Mouse (Mus musculus) thymus, adult 2 months (tissue): Measurements from ENCODE around the gene Cfap57. TPM values are rescaled to one million over a fixed set of nuclear protein-coding genes. Genes with fewer than 3 reads are reported as not detected.

Source experiments
- DNase-seq: peaks from one replicate; pipeline ENCODE4 v3.0.0; 2021
- H3K27ac ChIP-seq: fragments of 200-500 bp; 2 replicates; pipeline ENCODE4 v1.5.1; 2012; ENCODE audit warnings: low read length, control low read depth; ENCODE audit not compliant: control insufficient read depth, insufficient read depth
- H3K27me3 ChIP-seq: fragments of 200-500 bp; 2 replicates; pipeline ENCODE4 v1.6.1; 2012; ENCODE audit warnings: mild to moderate bottlenecking, low read length, moderate library complexity, mixed read lengths; ENCODE audit not compliant: control insufficient read depth, insufficient read depth
- H3K36me3 ChIP-seq: fragments of 200-500 bp; 2 replicates; pipeline ENCODE4 v1.6.1; 2012; ENCODE audit warnings: mild to moderate bottlenecking, low read length, moderate library complexity; ENCODE audit not compliant: control insufficient read depth, insufficient read depth
- H3K4me1 ChIP-seq: fragments of 200-500 bp; replicated peaks from 2 replicates; pipeline ENCODE4 v1.6.1; 2012; ENCODE audit warnings: low read length; ENCODE audit not compliant: control insufficient read depth, insufficient read depth
- H3K4me3 ChIP-seq: fragments of 200-500 bp; 2 replicates; pipeline ENCODE4 v1.5.1; 2012; ENCODE audit warnings: mild to moderate bottlenecking, low read length, control low read depth, moderate library complexity; ENCODE audit not compliant: control insufficient read depth, insufficient read depth
- CTCF ChIP-seq: fragments of 200-500 bp; IDR thresholded peaks from 2 replicates; pipeline ENCODE4 v1.5.1; 2012; ENCODE audit warnings: mild to moderate bottlenecking, control low read depth, low read length, moderate library complexity, borderline replicate concordance; ENCODE audit not compliant: control insufficient read depth, poor library complexity, insufficient read depth; ENCODE audit errors: extremely low read depth
- POLR2A ChIP-seq: fragments of 200-500 bp; IDR thresholded peaks from 2 replicates; pipeline ENCODE4 v1.6.1; 2012; ENCODE audit warnings: mild to moderate bottlenecking, low read length, control low read depth, moderate library complexity; ENCODE audit not compliant: control insufficient read depth, poor library complexity, insufficient read depth; ENCODE audit errors: extremely low read depth
- WGBS: fragments of 180-500 bp; shearing (Covaris S2); methylation state at CpG from one replicate; pipeline ENCODE4 v1.1.7; 2018; 5-methylcytosine and 5-hydroxymethylcytosine counted together
- polyA plus RNA-seq: library from polyadenylated mRNA; depleted of rRNA; stranded (reverse); fragments of >200 nt; gene quantifications from 2 replicates; pipeline ENCODE4 v1.2.3, GENCODE M21; 2012; rRNA removed

Cfap57 gene
- polyA plus RNA-seq = 0.05 TPM in 2 replicates

DNA sequence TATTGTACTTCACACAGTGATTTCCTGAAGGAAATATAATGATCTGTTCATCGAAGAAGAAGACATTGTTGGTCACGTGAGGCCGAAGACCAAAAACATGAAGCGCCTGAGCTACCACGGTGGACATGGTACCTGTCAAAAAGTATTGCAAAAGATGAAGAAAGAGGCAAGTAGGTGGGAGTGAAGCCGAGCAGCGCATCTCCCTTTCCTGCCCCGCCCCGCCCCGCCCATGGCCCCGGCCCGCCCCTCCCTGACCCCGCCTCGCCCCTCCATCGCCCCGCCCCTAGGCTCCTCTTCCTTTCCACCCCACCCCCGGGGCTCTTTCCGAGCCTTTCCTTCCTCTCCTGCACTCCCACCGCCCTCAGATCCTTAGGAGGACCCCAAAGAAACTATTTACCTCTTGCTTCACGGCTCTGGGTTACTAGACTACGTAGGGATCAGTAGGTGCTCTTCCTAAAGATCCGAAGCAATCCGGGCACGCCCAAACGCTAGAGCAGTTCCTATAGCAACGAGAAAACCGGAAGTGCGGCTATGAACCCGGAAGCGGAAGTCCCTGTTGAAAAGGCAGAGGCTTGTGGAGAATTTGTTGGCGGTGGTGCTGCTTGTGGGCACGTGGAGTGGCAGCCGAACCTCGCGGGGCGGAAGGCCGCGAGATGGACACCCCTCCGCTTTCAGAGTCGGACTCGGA lies at the start of gene Cfap57, which contains the start of gene Ebna1bp2:
Gene Cfap57, minus strand, starts transcription at position 499 of the 688 bp plus-strand sequence.
Gene Ebna1bp2, plus strand, starts transcription at position 521 of the 688 bp plus-strand sequence.
- H3K4me1 ChIP-seq = peaks cover 8% of the 10 kb centered on the region
- peak; percentile 91 for DNase-seq
- 2% methylated on average over 38 of the region's 41 CpGs for WGBS
- H3K27ac ChIP-seq = no peak within 1 kb of the TSS
- no peaks in the 10 kb centered on the region for H3K27me3 ChIP-seq
- peak within 1 kb of the TSS; percentile 75 for H3K4me3 ChIP-seq
- 0 out of 2 replicates have a peak, but pooled peaks have one; percentile 19 for TF ChIP-seq POLR2A
- no peak for TF ChIP-seq CTCF
- H3K36me3 ChIP-seq = peaks cover 16% of the 10 kb centered on the region

DNA sequence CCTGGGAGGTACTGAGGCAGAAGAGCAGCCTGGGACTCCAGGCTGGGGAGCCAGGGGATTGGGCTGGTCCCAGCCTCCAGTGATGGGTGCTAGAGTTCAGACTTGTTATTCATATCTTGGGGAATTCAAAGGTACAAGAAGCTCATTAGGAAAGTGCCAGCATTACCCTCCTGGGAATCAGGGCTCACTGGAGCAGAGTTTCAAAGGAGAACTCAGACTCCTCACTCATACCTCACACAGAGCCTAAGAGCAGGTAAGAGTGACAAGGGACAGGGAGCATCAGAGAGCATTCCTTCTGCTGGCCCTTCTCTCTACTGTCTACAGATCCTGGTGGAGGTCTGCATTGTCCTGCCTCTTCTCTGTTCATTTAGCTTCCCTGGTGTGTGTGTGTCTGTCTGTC lies 38.1 kb upstream of the Cfap57 start, which contains the start of gene Olfr62:
Gene Olfr62, plus strand, starts transcription at position 301 of the 400 bp plus-strand sequence.
- no peak within 1 kb of the TSS for H3K27ac ChIP-seq
- H3K27me3 ChIP-seq = no peaks in the 10 kb centered on the region; the same call in 1 of the 2 replicates
- TF ChIP-seq POLR2A (no peak), CTCF (no peak)
- no peaks in the 10 kb centered on the region for H3K36me3 ChIP-seq
- no peaks in the 10 kb centered on the region for H3K4me1 ChIP-seq
- DNase-seq = no peak
- H3K4me3 ChIP-seq = no peak within 1 kb of the TSS

DNA sequence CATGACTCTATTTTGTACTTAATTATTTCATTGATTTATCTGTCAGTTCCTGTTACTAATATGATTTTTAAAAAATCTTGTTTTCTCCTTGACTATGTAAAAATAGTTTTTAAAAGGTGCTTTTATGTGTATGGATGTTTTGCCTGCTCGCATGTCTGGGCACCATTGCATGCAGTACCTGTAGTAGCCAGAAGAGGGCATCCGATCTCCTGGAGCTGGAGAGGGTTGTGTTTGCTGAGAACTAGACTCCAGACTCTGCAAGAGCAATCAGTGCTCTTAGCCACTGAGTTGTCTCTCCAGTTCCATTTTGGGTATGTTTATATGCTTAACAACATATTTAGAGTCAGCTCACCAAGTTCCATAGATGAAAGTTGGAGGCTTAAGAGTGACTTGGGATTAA lies 24.7 kb upstream of the Cfap57 start:
- peak; percentile 62 for DNase-seq
- no peaks in the 10 kb centered on the region for H3K36me3 ChIP-seq
- no peaks in the 10 kb centered on the region for H3K27me3 ChIP-seq
- no peak overlapping the region for H3K4me3 ChIP-seq
- TF ChIP-seq CTCF (no peak), POLR2A (no peak)
- H3K27ac ChIP-seq = no peak overlapping the region
- WGBS = 4% methylated on average over 2 of the region's 2 CpGs
- no peaks in the 10 kb centered on the region for H3K4me1 ChIP-seq

DNA sequence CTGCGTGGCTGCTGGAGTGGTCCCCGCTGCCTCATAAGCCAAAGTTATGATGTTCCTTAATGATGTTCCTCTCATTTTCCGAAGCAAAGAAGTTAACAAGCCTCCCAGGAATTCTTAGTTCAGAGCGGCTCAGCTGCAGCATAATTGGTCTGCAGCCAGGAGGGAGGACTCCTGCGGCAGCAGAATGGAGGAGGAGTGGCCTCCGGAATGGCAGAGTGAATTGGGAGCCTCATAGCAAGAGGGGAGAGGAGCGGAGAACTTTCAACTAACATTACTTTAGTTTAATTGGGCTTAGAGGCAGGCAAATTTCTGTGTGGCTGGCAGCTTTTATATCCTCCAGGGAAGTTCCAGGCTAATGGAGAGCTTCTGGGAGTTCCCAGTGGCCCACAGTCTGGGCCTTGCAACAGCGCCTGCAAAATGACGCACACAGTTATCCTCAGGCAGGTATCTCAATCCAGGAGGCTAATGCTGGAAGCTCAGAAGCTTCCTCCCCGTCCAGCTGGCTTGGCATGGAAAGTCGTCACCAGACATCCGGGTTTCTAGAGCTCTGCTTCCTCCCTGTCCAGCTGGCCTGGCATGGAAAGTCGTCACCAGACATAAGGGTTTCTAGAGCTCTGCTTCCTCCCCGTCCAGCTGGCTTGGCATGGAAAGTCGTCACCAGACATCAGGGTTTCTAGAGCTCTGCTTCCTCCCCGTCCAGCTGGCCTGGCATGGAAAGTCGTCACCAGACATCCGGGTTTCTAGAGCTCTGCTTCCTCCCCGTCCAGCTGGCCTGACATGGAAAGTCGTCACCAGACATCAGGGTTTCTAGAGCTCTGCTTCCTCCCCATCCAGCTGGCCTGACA lies 22.0 kb upstream of the Cfap57 start:
- no peaks in the 10 kb centered on the region for H3K36me3 ChIP-seq
- H3K4me3 ChIP-seq = no peak overlapping the region
- no peaks in the 10 kb centered on the region for H3K4me1 ChIP-seq
- no peak overlapping the region for H3K27ac ChIP-seq
- DNase-seq = no peak
- H3K27me3 ChIP-seq = no peaks in the 10 kb centered on the region
- WGBS = 48% methylated on average over 20 of the region's 20 CpGs
- TF ChIP-seq CTCF (no peak), POLR2A (no peak)

DNA sequence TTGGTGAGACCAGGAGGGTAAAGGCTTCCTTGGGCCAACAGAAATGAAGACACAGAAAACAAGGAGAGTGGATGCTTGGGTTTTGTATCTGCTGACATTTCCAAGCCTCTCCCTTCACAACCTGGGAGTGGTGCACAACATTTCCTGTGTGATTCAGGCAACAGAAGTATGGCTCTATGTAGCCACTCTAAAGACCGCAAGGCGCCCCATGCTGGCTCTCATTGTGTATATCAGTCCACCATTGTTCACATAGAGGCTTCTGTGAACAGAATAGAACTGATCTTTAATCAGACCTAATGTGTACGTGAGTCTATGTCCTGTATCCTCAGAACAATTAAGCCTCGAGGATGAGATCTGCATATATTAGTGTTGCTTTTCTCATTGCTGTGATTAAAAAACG lies 9.7 kb upstream of the Cfap57 start:
- no peak for DNase-seq
- 96% methylated on average over 5 of the region's 5 CpGs for WGBS
- no peak overlapping the region for H3K4me3 ChIP-seq
- H3K27me3 ChIP-seq = no peaks in the 10 kb centered on the region
- TF ChIP-seq CTCF = no peak
- TF ChIP-seq POLR2A = no peak
- no peak overlapping the region for H3K27ac ChIP-seq
- peaks cover 19% of the 10 kb centered on the region for H3K36me3 ChIP-seq
- H3K4me1 ChIP-seq = no peaks in the 10 kb centered on the region

DNA sequence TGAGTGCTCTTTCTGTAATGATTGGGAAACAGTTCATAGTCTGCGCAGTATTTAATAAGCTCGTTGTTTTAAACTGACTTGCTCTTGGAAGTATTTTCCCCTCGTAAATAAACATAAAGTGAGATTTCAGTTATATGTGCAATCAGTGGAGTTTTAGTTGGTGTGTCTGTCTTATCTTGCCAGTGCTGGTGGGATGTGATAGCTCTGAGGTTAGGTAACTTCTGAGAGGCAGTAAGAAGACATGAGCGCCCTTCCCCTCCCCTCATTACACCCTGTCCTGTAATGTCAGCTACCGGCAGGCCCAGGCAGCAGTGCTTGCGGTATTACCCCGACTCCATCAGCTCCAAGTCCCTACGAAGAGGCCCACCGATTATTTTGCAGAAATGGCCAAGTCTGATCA lies 1.2 kb upstream of the Cfap57 start:
- Histone ChIP-seq H3K4me1 (peaks cover 8% of the 10 kb centered on the region), H3K27ac (no peak overlapping the region), H3K36me3 (peaks cover 22% of the 10 kb centered on the region), H3K4me3 (no peak overlapping the region), H3K27me3 (no peaks in the 10 kb centered on the region)
- DNase-seq = no peak
- TF ChIP-seq POLR2A = no peak
- TF ChIP-seq CTCF = no peak
- 89% methylated on average over 9 of the region's 9 CpGs for WGBS
